Mouse (Mus musculus): ENCODE results near the gene Wdr1. TPM values are rescaled to one million over a fixed set of nuclear protein-coding genes. Genes with fewer than 3 reads are reported as not detected.

The Wdr1 gene
- total RNA-seq (2023): 100 to 1,000 TPM; 425 to 449 TPM

DNA sequence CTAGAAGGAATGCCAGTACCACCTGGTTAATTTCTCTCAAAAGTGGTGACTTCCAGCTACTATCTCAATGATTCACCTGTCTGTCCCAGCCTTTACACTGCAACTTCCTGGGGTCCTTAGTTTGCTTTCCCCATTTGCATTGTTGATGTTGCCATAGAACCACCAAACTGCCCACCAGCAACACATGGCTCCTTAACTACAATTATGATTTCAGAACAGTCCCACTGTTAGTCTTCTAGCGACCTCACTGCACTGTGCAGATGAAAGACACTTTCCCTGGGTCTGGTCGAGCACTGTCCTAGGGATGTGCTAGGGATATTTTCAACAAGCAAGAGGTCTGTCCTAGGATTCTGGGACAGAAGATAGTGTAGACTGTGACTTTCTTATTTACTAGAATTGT lies at the start of gene Wdr1:
Wdr1 (minus strand) TSS at position 101 of the 400 bp plus-strand sequence.

DNA sequence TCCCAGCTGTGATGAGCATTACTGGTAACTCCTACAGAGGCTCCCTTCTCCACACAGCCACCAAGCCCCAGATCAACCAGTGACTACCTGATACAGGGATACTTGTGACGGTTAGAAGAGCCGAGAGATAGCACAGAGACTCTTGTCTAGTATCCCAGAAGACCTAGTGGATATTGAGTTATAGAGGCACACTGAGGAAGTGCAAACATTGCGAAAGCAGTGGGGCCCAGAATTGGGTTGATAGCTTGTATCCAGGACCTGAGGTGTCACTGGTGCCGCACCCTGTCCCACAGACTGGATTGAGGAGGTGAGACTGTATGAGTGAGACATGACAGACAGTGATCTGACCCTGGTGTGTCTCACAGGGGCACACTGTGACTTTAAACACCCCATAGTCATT lies 60.0 kb downstream of the Wdr1 start, which contains the start of gene Slc2a9:
Slc2a9 (minus strand) TSS at position 152 of the 400 bp plus-strand sequence.

Other genes starting within 250 kb of the Wdr1 start
- gene Drd5, start 243.9 kb downstream of the Wdr1 start, total RNA-seq (2023): not detected
- gene Slc2a9, start 60.1 kb downstream of the Wdr1 start, total RNA-seq (2023): 10 to 100 TPM; 28.2 to 30.5 TPM
- gene Zfp518b, start 121.6 kb upstream of the Wdr1 start, total RNA-seq (2023): 1 to 10 TPM; 4.2 to 4.5 TPM